25 mouse cellular contexts compared by ENCODE assay signal in the genomic region with DNA sequence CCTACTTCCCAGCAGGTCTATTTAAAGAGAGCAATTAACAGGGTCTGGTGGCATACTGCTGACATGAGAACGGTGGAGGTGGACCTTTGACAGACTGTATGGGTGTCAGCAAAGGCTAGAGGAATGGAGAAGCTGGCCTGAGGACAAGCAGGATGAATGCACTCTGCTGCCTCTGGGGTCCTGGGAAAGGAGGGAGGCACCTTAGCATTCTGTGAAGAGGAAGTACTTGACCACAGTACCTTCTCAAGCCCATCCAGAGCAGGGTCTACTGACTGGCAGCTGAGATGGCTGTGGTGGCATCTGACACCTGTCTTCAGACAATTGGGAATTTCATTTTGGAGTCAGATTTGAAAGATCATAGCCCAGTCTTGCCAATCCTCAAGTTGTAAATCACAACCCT.
"Had no signal": no experiment of that assay in that cellular context is flagged by ENCODE, and none has a peak within 500 bp of the region (broad histone marks: within the 10 kb centered on the region; RNA-seq: fewer than 3 reads in every experiment).

No protein-coding gene starts in this region.

- ATAC-seq: forebrain, embryonic 15.5 days; forebrain, postnatal 0 days; hindbrain, embryonic 16.5 days; inflammation-experienced regulatory T-cells, adult 6 months; intestine, embryonic 15.5 days; intestine, postnatal 0 days had no signal

- H3K4me2 ChIP-seq: forebrain, embryonic 15.5 days; heart, embryonic 12.5 days; hindbrain, embryonic 12.5 days; hindbrain, embryonic 14.5 days; intestine, embryonic 15.5 days; limb, embryonic 13.5 days; limb, embryonic 15.5 days had no signal

- DNase-seq: forebrain, postnatal 0 days; gastrocnemius, postnatal 14 days; gastrocnemius, postnatal 36 days; heart, adult 18-20 months; heart, postnatal 10 days; heart, postnatal 4 days; kidney, adult 18-20 months; kidney, adult 8-10 months; kidney, postnatal 14 days; kidney, postnatal 36 days; layer of hippocampus, adult 9-11 months; layer of hippocampus, postnatal 36 days; left cerebral cortex, postnatal 4 days had no signal

- H3K9me3 ChIP-seq: forebrain, embryonic 15.5 days; heart, embryonic 12.5 days; hindbrain, embryonic 10.5 days; hindbrain, embryonic 12.5 days; intestine, embryonic 15.5 days; limb, embryonic 13.5 days; limb, embryonic 15.5 days had no signal

- H3K9ac ChIP-seq: forebrain, embryonic 15.5 days; forebrain, postnatal 0 days; heart, embryonic 12.5 days; hindbrain, embryonic 12.5 days; hindbrain, embryonic 14.5 days; intestine, embryonic 15.5 days; limb, embryonic 13.5 days; limb, embryonic 15.5 days had no signal

- H3K27me3 ChIP-seq: forebrain, embryonic 15.5 days; heart, embryonic 12.5 days; hindbrain, embryonic 12.5 days; intestine, embryonic 15.5 days; limb, embryonic 13.5 days; limb, embryonic 15.5 days had no signal

- H3K4me3 ChIP-seq: forebrain, embryonic 15.5 days; heart, embryonic 12.5 days; hindbrain, embryonic 10.5 days; hindbrain, embryonic 12.5 days; intestine, embryonic 15.5 days; limb, embryonic 13.5 days; limb, embryonic 15.5 days had no signal

- H3K36me3 ChIP-seq: forebrain, embryonic 15.5 days; intestine, embryonic 15.5 days had no signal

- H3K27ac ChIP-seq: forebrain, embryonic 15.5 days; hindbrain, embryonic 10.5 days; hindbrain, embryonic 12.5 days; hindbrain, embryonic 14.5 days; intestine, embryonic 15.5 days; kidney, postnatal 0 days; limb, embryonic 13.5 days; limb, embryonic 15.5 days had no signal
